Mouse (Mus musculus): ENCODE measurements at regions not wholly inside any gene's neighbourhood (a gene's known extent, or its start where the extent isn't known, plus 50 kb on each side); places are given as distances from the start of the nearest gene placed in this dataset.

GRCm38 (mm10) chr8:100072059-100072729 is 655.9 kb upstream of the Cdh8 start:
- TF ChIP-seq EP300 (IDR thresholded peaks at IDR 0.05; ENCODE audit: low read depth) (no peak), CTCF (IDR thresholded peaks at IDR 0.05; ENCODE audit: low read depth) (no peak)

Measured in liver, embryonic 14.5 days (tissue).